Mouse (Mus musculus) ovary, postnatal 36 days (tissue): ENCODE data around the gene Gm42417.

Experiments
- DNase-seq: peaks from one replicate; pipeline ENCODE4 v3.0.0; 2022; ENCODE audit warnings: low spot score, mixed read lengths

Gene Gm42417

GRCm38 (mm10) chr1:36563632-36564031 lies 24.4 kb upstream of the Gm42417 start:
- no peak for DNase-seq

GRCm38 (mm10) chr1:36563197-36563596 lies 24.0 kb upstream of the Gm42417 start:
- no peak for DNase-seq

- no peak for DNase-seq
Measured at GRCm38 (mm10) chr1:36562388-36562787, 23.2 kb upstream of the Gm42417 start.

GRCm38 (mm10) chr1:36560903-36561302 lies 21.7 kb upstream of the Gm42417 start:
- no peak for DNase-seq

GRCm38 (mm10) chr1:36559888-36560287 lies 20.7 kb upstream of the Gm42417 start:
- DNase-seq: no peak

- no peak for DNase-seq
Measured at GRCm38 (mm10) chr1:36559256-36559655, 20.0 kb upstream of the Gm42417 start.

- peak; percentile 83 for DNase-seq
Measured at GRCm38 (mm10) chr1:36558031-36558993, 19.1 kb upstream of the Gm42417 start, which contains the start of gene Sema4c. Gene Sema4c (minus strand): TSS chr1:36558349.

GRCm38 (mm10) chr1:36557457-36558011 lies 18.3 kb upstream of the Gm42417 start:
- DNase-seq: peak; percentile 89

GRCm38 (mm10) chr1:36556553-36557456 lies 17.6 kb upstream of the Gm42417 start:
- peak; percentile 92 for DNase-seq

- no peak for DNase-seq
Measured at GRCm38 (mm10) chr1:36555798-36556395, 16.7 kb upstream of the Gm42417 start.

GRCm38 (mm10) chr1:36554633-36555399 lies 15.6 kb upstream of the Gm42417 start:
- DNase-seq: no peak

- DNase-seq: no peak
Measured at GRCm38 (mm10) chr1:36552506-36552905, 13.3 kb upstream of the Gm42417 start.

- no peak for DNase-seq
Measured at GRCm38 (mm10) chr1:36551904-36552303, 12.7 kb upstream of the Gm42417 start.

- DNase-seq: no peak
Measured at GRCm38 (mm10) chr1:36550075-36550863, 11.0 kb upstream of the Gm42417 start.

GRCm38 (mm10) chr1:36549491-36549890 lies 10.3 kb upstream of the Gm42417 start:
- DNase-seq: no peak

GRCm38 (mm10) chr1:36548771-36549170 lies 9.5 kb upstream of the Gm42417 start:
- no peak for DNase-seq

GRCm38 (mm10) chr1:36547981-36548598 lies 8.9 kb upstream of the Gm42417 start:
- peak; percentile 65 for DNase-seq

- DNase-seq: peak; percentile 96
Measured at GRCm38 (mm10) chr1:36546888-36547471, 7.8 kb upstream of the Gm42417 start, which contains the start of gene Ankrd39. Gene Ankrd39 (minus strand): TSS chr1:36547445.
